Mouse (Mus musculus) testis, adult 2 months (tissue): ENCODE results near the gene Faf2.

ENCODE experiments used
- CTCF ChIP-seq: fragments of 200-500 bp; IDR thresholded peaks from 2 replicates; pipeline ENCODE4 v1.5.1; 2012; ENCODE audit warnings: low read depth, mild to moderate bottlenecking, inconsistent platforms, low read length, moderate library complexity; ENCODE audit not compliant: control insufficient read depth, insufficient read depth, insufficient replicate concordance
- POLR2A ChIP-seq: fragments of 200-500 bp; IDR thresholded peaks from 2 replicates; pipeline ENCODE4 v1.6.1; 2012; ENCODE audit warnings: low read depth, mild to moderate bottlenecking, inconsistent platforms, low read length, moderate library complexity; ENCODE audit not compliant: control insufficient read depth

DNA sequence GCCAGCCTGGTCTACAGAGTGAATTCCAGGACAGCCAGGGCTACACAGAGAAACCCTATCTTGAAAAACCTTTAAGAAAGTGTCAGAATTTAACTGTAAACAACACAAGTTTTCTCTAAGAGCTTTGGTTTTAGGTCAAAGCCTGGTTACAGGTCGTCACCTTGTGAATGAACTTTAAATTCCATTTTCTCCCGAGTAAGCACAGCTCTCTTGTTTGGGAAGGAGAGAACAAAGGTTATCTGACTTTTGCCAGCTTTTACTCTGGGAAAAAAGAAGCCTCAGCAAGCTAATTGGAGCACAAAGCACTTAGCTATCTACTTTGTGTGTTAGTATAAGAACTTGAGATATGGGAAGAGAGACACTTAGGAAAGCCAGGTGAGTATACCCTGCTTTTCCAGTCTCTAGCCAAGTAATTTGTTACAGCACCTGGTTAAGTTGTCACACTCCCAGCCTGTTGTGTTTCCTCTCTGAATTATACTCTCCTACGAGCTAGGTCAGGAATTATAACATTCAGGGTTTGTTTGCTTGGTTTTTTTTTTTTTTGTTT lies 11.2 kb downstream of the Faf2 start:
- TF ChIP-seq CTCF (no peak), POLR2A (no peak)
